Mouse (Mus musculus): ENCODE data around the gene Pfkl. TPM values are rescaled to one million over a fixed set of nuclear protein-coding genes. Genes with fewer than 3 reads are reported as not detected.
"Not testable (repeated sequence)": the region's sequence is repeated elsewhere in the genome, so short reads cannot be mapped to it uniquely, and the experiment has no call there.

Gene Pfkl
- total RNA-seq, 2 experiments from 2014 or later: 40.4 to 51.9 TPM

GRCm38 (mm10) chr10:77974811-77975210 is 35.1 kb downstream of the Pfkl start:
- ATAC-seq (replicated peaks; ENCODE audit: low FRiP score, low TSS enrichment, poor library complexity, severe bottlenecking): no peak

- ATAC-seq (replicated peaks; ENCODE audit: low FRiP score, low TSS enrichment, poor library complexity, severe bottlenecking): no peak
Measured at GRCm38 (mm10) chr10:77974323-77974722, 35.6 kb downstream of the Pfkl start.

GRCm38 (mm10) chr10:77971709-77972553 is 38.0 kb downstream of the Pfkl start:
- ATAC-seq (replicated peaks; ENCODE audit: low FRiP score, low TSS enrichment, poor library complexity, severe bottlenecking): no peak; the same call in 1 of the 2 replicates

- peak; percentile 51 for ATAC-seq (replicated peaks; ENCODE audit: low FRiP score, low TSS enrichment, poor library complexity, severe bottlenecking)
Measured at GRCm38 (mm10) chr10:77971191-77971590, 38.7 kb downstream of the Pfkl start.

DNA sequence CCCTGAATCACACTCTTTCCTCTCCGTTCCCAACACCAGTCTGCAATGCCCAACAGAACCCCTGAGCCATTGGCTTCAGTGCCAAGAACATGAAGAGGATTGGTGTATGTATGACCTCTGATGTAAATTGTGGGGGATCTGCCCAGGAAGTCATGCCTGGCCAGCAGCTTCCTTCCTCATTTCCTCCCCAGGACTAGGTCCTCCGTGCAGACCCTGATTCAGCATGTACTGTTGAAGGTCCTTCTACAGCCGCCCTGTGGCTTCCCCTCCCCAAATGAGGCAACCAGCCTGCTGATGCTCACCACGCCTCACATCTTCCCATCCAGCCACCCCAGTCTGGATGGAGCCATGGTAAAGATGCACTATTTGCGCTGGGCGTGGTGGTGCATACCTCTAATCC is 39.4 kb downstream of the Pfkl start, which contains the start of gene Trpm2:
TSS of gene Trpm2 (minus strand) at position 83 of the 400 bp plus-strand sequence.
- ATAC-seq (replicated peaks; ENCODE audit: low FRiP score, low TSS enrichment, poor library complexity, severe bottlenecking): no peak

DNA sequence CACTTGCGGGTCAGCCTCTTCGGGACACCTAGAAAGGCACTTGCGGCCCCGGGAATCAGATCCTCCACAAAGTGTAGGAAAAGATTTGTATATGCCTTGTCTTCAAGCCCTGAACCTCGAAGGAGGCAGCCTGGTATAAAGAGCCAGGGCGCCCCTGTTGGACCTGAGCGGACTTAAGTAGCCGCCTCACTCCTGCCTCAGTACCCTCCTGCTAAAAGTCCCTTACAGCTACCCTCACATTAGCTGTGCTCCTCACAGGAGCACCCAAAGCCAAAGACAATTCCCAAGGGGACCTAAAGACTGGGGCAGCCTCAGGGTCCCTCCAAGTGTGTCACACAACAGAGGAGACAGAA is 39.9 kb downstream of the Pfkl start:
- ATAC-seq (replicated peaks; ENCODE audit: low FRiP score, low TSS enrichment, poor library complexity, severe bottlenecking): no peak

- peak; percentile 59 for ATAC-seq (replicated peaks; ENCODE audit: low FRiP score, low TSS enrichment, poor library complexity, severe bottlenecking)
Measured at GRCm38 (mm10) chr10:77969274-77969972, 40.5 kb downstream of the Pfkl start.

DNA sequence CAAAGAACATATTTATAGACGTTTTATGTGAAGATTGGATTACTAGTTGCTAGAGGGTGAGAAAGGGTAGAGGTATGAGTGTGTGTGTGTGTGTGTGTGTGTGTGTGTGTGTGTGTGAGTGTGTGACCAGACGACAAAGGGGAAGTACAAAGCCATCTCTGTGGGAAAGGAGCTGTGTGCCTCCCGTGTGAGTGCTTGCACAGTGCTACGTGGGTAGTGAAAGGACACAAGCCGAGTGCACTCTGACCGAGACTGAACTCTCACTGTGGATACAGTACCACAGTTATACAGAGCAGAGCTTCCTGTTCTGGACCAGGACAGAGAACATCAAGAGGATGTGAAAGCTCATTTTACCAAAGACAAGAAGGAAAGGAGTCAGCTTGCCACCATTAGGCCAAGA is 45.9 kb downstream of the Pfkl start:
- no peak for ATAC-seq (replicated peaks; ENCODE audit: low FRiP score, low TSS enrichment, poor library complexity, severe bottlenecking)

- no peak for ATAC-seq (replicated peaks; ENCODE audit: low FRiP score, low TSS enrichment, poor library complexity, severe bottlenecking)
Measured at GRCm38 (mm10) chr10:77962725-77963124, 47.2 kb downstream of the Pfkl start.

DNA sequence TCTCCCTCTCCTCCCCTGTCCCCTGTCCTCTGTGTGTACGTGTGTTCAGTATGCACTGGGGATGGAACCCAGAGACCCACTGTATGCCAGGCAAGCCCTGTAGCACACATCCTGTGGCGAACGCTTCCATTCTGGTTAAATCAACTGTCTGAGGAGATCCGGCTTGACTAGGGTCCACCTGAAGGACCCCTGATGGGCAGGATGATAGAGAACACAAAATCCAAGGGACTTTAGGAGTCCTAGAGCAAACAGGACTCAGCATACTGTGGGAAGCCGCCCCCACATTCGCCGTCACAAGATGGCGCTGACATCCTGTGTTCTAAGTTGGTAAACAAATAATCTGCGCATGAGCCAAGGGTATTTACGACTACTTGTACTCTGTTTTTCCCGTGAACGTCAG is 59.4 kb downstream of the Pfkl start:
- not testable (repeated sequence) for ATAC-seq (replicated peaks; ENCODE audit: low FRiP score, low TSS enrichment, poor library complexity, severe bottlenecking)

GRCm38 (mm10) chr10:77939685-77940084 is 70.2 kb downstream of the Pfkl start:
- ATAC-seq (replicated peaks; ENCODE audit: low FRiP score, low TSS enrichment, poor library complexity, severe bottlenecking): peak; percentile 78

Other genes with a start within 250 kb of the Pfkl start
- gene Gm3238, start 238.8 kb downstream of the Pfkl start, total RNA-seq (2014; fragmentation: Nextera tagmentation): not detected in 2 replicates
- gene Gm3238, start 238.8 kb downstream of the Pfkl start, total RNA-seq (2017): not detected in 2 replicates
- not detected in 2 replicates for gene Gm7138, start 233.1 kb downstream of the Pfkl start, total RNA-seq (2014; fragmentation: Nextera tagmentation)
- gene Gm7138, start 233.1 kb downstream of the Pfkl start, total RNA-seq (2017): not detected in 2 replicates
- not detected in 2 replicates for gene Gm3250, start 227.5 kb downstream of the Pfkl start, total RNA-seq (2014; fragmentation: Nextera tagmentation)
- not detected in 2 replicates for gene Gm3250, start 227.5 kb downstream of the Pfkl start, total RNA-seq (2017)
- gene Gm7137, start 221.9 kb downstream of the Pfkl start, total RNA-seq (2014; fragmentation: Nextera tagmentation): not detected in 2 replicates
- gene Gm7137, start 221.9 kb downstream of the Pfkl start, total RNA-seq (2017): not detected in 2 replicates
- not detected in 2 replicates for gene Gm9639, start 215.0 kb downstream of the Pfkl start, total RNA-seq (2014; fragmentation: Nextera tagmentation)
- not detected in 2 replicates for gene Gm9639, start 215.0 kb downstream of the Pfkl start, total RNA-seq (2017)
- gene Gm19668, start 210.9 kb downstream of the Pfkl start, total RNA-seq (2014; fragmentation: Nextera tagmentation): not detected in 2 replicates
- not detected in 2 replicates for gene Gm19668, start 210.9 kb downstream of the Pfkl start, total RNA-seq (2017)
- not detected in 2 replicates for gene Gm9507, start 198.2 kb downstream of the Pfkl start, total RNA-seq (2014; fragmentation: Nextera tagmentation)
- gene Gm9507, start 198.2 kb downstream of the Pfkl start, total RNA-seq (2017): not detected in 2 replicates
- gene Gm2696, start 195.4 kb downstream of the Pfkl start, total RNA-seq (2014; fragmentation: Nextera tagmentation): not detected in 2 replicates
- gene Gm2696, start 195.4 kb downstream of the Pfkl start, total RNA-seq (2017): not detected in 2 replicates
- not detected in 2 replicates for gene Krtap10-4, start 183.0 kb downstream of the Pfkl start, total RNA-seq (2014; fragmentation: Nextera tagmentation)
- not detected in 2 replicates for gene Krtap10-4, start 183.0 kb downstream of the Pfkl start, total RNA-seq (2017)
- not detected in 2 replicates for gene Krtap10-10, start 174.1 kb downstream of the Pfkl start, total RNA-seq (2014; fragmentation: Nextera tagmentation)
- gene Krtap10-10, start 174.1 kb downstream of the Pfkl start, total RNA-seq (2017): not detected in 2 replicates
- not detected in 2 replicates for gene Gm36176, start 163.3 kb downstream of the Pfkl start, total RNA-seq (2014; fragmentation: Nextera tagmentation)
- gene Gm36176, start 163.3 kb downstream of the Pfkl start, total RNA-seq (2017): not detected in 2 replicates
- not detected in 2 replicates for gene Gm10318, start 157.2 kb downstream of the Pfkl start, total RNA-seq (2014; fragmentation: Nextera tagmentation)
- gene Gm10318, start 157.2 kb downstream of the Pfkl start, total RNA-seq (2017): not detected in 2 replicates
- not detected in 2 replicates for gene Gm3285, start 148.1 kb downstream of the Pfkl start, total RNA-seq (2014; fragmentation: Nextera tagmentation)
- gene Gm3285, start 148.1 kb downstream of the Pfkl start, total RNA-seq (2017): not detected in 2 replicates
- gene Lrrc3, start 107.5 kb downstream of the Pfkl start, total RNA-seq (2014; fragmentation: Nextera tagmentation): not detected in 2 replicates
- gene Lrrc3, start 107.5 kb downstream of the Pfkl start, total RNA-seq (2017): not detected in 2 replicates
- 0.15 TPM in 1 of 2 replicates, not detected in the other for gene Trpm2, start 39.5 kb downstream of the Pfkl start, total RNA-seq (2014; fragmentation: Nextera tagmentation)
- gene Trpm2, start 39.5 kb downstream of the Pfkl start, total RNA-seq (2017): 0.23 TPM in 1 of 2 replicates, not detected in the other
- gene 1810043G02Rik, start 31.6 kb downstream of the Pfkl start, total RNA-seq (2014; fragmentation: Nextera tagmentation): 6.0 and 18.0 TPM in 2 replicates
- 5.2 and 10.6 TPM in 2 replicates for gene 1810043G02Rik, start 31.6 kb downstream of the Pfkl start, total RNA-seq (2017)
- not detected in 2 replicates for gene Dnmt3l, start 31.9 kb upstream of the Pfkl start, total RNA-seq (2014; fragmentation: Nextera tagmentation)
- not detected in 2 replicates for gene Dnmt3l, start 31.9 kb upstream of the Pfkl start, total RNA-seq (2017)
- gene Aire, start 33.5 kb upstream of the Pfkl start, total RNA-seq (2014; fragmentation: Nextera tagmentation): not detected in 2 replicates
- not detected in 2 replicates for gene Aire, start 33.5 kb upstream of the Pfkl start, total RNA-seq (2017)
- gene Icosl, start 59.2 kb upstream of the Pfkl start, total RNA-seq (2014; fragmentation: Nextera tagmentation): 0.37 and 4.9 TPM in 2 replicates
- 0.57 and 1.4 TPM in 2 replicates for gene Icosl, start 59.2 kb upstream of the Pfkl start, total RNA-seq (2017)
- gene D10Jhu81e, start 159.7 kb upstream of the Pfkl start, total RNA-seq (2014; fragmentation: Nextera tagmentation): 42.1 and 48.7 TPM in 2 replicates
- gene D10Jhu81e, start 159.7 kb upstream of the Pfkl start, total RNA-seq (2017): 94.9 and 103 TPM in 2 replicates
- gene Pwp2, start 175.1 kb upstream of the Pfkl start, total RNA-seq (2014; fragmentation: Nextera tagmentation): 25.5 and 31.4 TPM in 2 replicates
- 37.0 and 47.2 TPM in 2 replicates for gene Pwp2, start 175.1 kb upstream of the Pfkl start, total RNA-seq (2017)
- 52.9 and 57.7 TPM in 2 replicates for gene Trappc10, start 234.6 kb upstream of the Pfkl start, total RNA-seq (2014; fragmentation: Nextera tagmentation)
- gene Trappc10, start 234.6 kb upstream of the Pfkl start, total RNA-seq (2017): 26.6 and 29.5 TPM in 2 replicates